Mouse (Mus musculus) bone marrow, adult 2 months (tissue): ENCODE measurements at regions not wholly inside any gene's neighbourhood (a gene's known extent, or its start where the extent isn't known, plus 50 kb on each side); places are given as distances from the start of the nearest gene placed in this dataset.

Experiments
- CTCF ChIP-seq: fragments of 200-500 bp; IDR thresholded peaks from 2 replicates; pipeline ENCODE4 v1.5.1; 2011; ENCODE audit warnings: low read length, control low read depth; ENCODE audit not compliant: control insufficient read depth, insufficient read depth
- POLR2A ChIP-seq: fragments of 200-500 bp; IDR thresholded peaks from 2 replicates; pipeline ENCODE4 v1.6.1; 2011; ENCODE audit warnings: low read depth, mild to moderate bottlenecking, control low read depth, low read length, borderline replicate concordance; ENCODE audit not compliant: control insufficient read depth

- TF ChIP-seq POLR2A, result no peak
- TF ChIP-seq CTCF, result no peak
These were observed 217.7 kb upstream of the Egfl6 start for GRCm38 (mm10) chrX:166803246-166803645.
